Mouse (Mus musculus) stomach, embryonic 14.5 days (tissue): ENCODE measurements around the gene Mroh7. TPM values are rescaled to one million over a fixed set of nuclear protein-coding genes. Genes with fewer than 3 reads are reported as not detected.
"Not testable (repeated sequence)": the region's sequence is repeated elsewhere in the genome, so short reads cannot be mapped to it uniquely, and the experiment has no call there.

Experiments used
- ATAC-seq: fragments of 200-750 bp; cut with Nextera tagmentation; 2 replicates; pipeline ENCODE4 v1.8.0; 2017; ENCODE audit warnings: low read depth, moderate TSS enrichment; ENCODE audit not compliant: insufficient number of reproducible peaks, insufficient read depth, low FRiP score
- H3K27ac ChIP-seq: fragments of 300-500 bp; sonication (generic); 2 replicates; pipeline ENCODE4 v1.5.1; 2014; ENCODE audit warnings: mild to moderate bottlenecking, low read length, moderate library complexity, mixed read lengths
- H3K27me3 ChIP-seq: fragments of 300-500 bp; sonication (generic); 2 replicates; pipeline ENCODE4 v1.6.1; 2014; ENCODE audit warnings: low read length, control low read depth, mixed read lengths; ENCODE audit not compliant: control insufficient read depth, insufficient read depth
- H3K36me3 ChIP-seq: fragments of 300-500 bp; sonication (generic); 2 replicates; pipeline ENCODE4 v1.6.1; 2014; ENCODE audit warnings: mild to moderate bottlenecking, control low read depth, low read length, moderate library complexity, mixed read lengths; ENCODE audit not compliant: control insufficient read depth, insufficient read depth
- H3K4me1 ChIP-seq: fragments of 300-500 bp; sonication (generic); 2 replicates; pipeline ENCODE4 v1.6.1; 2014; ENCODE audit warnings: low read length, control low read depth, mixed read lengths; ENCODE audit not compliant: control insufficient read depth, insufficient read depth
- H3K4me2 ChIP-seq: fragments of 300-500 bp; sonication (generic); replicated peaks from 2 replicates; pipeline ENCODE4 v1.6.1; 2014; ENCODE audit warnings: low read depth, low read length, control low read depth
- H3K4me3 ChIP-seq: fragments of 300-500 bp; sonication (generic); 2 replicates; pipeline ENCODE4 v1.5.1; 2014; ENCODE audit warnings: low read depth, low read length, control low read depth
- H3K9ac ChIP-seq: fragments of 300-500 bp; sonication (generic); replicated peaks from 2 replicates; pipeline ENCODE4 v1.6.1; 2014; ENCODE audit warnings: low read depth, mild to moderate bottlenecking, control low read depth, low read length, moderate library complexity, mixed read lengths
- H3K9me3 ChIP-seq: fragments of 300-500 bp; sonication (generic); 2 replicates; pipeline ENCODE4 v1.6.1; 2016; ENCODE audit warnings: low read depth, low read length, control low read depth; ENCODE audit not compliant: control insufficient read depth
- WGBS: fragments of 180-500 bp; shearing (Covaris S2); extraction: QIAGEN DNeasy Blood & Tissue Kit; methylation state at CpG from one replicate; pipeline ENCODE4 v1.1.7; 2014; 5-methylcytosine and 5-hydroxymethylcytosine counted together
- polyA plus RNA-seq: library from polyadenylated mRNA; unstranded; fragments of >200 nt; fragmentation: Nextera tagmentation; extraction: Ambion mirVana; gene quantifications from 2 replicates; pipeline ENCODE4 v1.2.1, GENCODE M21; 2014

Mroh7 gene
- polyA plus RNA-seq, 1 experiment from 2014 or later: 0.10 TPM

DNA sequence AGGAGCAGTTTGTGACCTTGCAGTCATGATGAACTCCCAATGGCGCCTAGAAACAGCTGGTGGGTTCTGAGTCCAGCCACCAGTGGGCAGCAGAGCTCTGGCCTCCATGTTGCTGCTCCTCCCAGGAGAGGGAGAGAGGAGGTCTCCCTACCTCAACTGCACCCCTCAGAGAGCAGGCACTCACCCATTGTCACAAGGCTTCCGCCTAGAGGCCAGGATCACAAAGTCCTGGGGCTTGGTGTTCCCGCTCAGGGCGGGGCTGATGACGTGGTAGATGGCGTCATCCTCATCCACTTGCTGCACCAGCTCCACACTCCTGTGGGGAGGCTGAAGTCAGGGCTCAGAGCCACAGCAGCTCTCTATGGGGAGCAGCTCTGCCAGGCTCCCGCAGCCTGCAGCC, 19.0 kb upstream of the Mroh7 start:
- no peaks in the 10 kb centered on the region for H3K9me3 ChIP-seq
- 2% methylated on average over 7 of the region's 7 CpGs for WGBS
- H3K4me2 ChIP-seq: peak overlapping the region; percentile 25
- ATAC-seq: peak; percentile 86; the same call in 1 of the 2 replicates
- no peak overlapping the region for H3K4me3 ChIP-seq
- H3K9ac ChIP-seq: no peak overlapping the region
- H3K36me3 ChIP-seq: no peaks in the 10 kb centered on the region
- 0 out of 2 replicates have a peak, but pooled peaks cover 3% of the 10 kb centered on the region for H3K4me1 ChIP-seq
- no peaks in the 10 kb centered on the region for H3K27me3 ChIP-seq
- no peak overlapping the region for H3K27ac ChIP-seq

DNA sequence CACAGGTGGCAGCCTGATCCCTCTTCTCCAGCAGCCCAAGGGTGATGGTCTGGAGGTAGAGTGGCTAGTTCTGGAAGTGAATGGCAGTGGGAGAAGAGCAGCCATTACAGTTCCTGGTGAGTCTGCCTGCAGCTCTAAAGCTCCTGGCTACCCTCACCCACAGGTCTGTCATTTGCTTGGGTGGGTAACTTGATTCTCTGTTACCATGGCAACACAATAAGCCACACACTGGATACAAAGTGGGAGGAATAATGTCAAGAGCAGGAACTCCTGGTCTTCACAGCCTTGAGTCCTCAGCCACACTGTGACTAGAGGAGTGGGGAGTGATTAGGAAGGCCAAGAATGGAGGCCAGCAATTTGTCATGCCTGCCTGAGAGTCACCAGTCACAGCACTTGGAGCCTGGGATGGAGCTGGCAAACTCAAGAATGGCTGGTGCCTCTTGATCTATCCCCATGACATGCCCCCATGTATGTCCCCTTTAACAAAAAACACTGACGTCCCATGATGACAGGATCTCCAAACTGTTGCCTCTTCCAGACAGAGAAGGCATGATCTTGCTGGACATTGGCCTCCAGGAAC, 16.4 kb upstream of the Mroh7 start:
- Histone ChIP-seq H3K4me3 (no peak overlapping the region), H3K4me2 (no peak overlapping the region), H3K4me1 (0 out of 2 replicates have a peak, but pooled peaks cover 3% of the 10 kb centered on the region), H3K27ac (no peak overlapping the region), H3K27me3 (no peaks in the 10 kb centered on the region), H3K9me3 (no peaks in the 10 kb centered on the region), H3K36me3 (no peaks in the 10 kb centered on the region), H3K9ac (no peak overlapping the region)
- ATAC-seq: no peak
- 93% methylated on average over 1 of the region's 1 CpGs for WGBS

DNA sequence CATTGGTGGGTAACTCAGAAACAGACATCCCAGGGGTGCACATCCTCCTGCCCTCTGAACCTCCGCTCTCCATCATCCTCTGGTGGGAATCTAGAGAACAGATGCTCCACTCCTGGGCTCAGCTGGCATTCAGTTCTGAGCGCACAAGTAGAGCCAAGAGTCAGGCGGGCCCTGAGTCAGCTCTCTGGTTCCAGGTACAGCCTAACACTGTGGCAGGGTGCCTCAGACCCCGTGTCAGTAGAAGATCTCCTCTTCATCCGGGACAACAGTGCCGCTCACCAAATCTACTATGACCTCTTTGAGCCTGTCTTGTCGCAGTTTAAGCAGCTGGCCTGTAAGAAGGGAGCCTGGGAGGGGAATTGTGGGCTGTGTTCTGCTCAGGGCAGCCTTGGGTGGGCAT, 15.1 kb upstream of the Mroh7 start:
- 79% methylated on average over 7 of the region's 7 CpGs for WGBS
- Histone ChIP-seq H3K9ac (no peak overlapping the region), H3K9me3 (no peaks in the 10 kb centered on the region), H3K27ac (no peak overlapping the region), H3K4me2 (no peak overlapping the region), H3K27me3 (no peaks in the 10 kb centered on the region), H3K4me3 (no peak overlapping the region), H3K36me3 (no peaks in the 10 kb centered on the region), H3K4me1 (0 out of 2 replicates have a peak, but pooled peaks cover 3% of the 10 kb centered on the region)
- no peak for ATAC-seq

DNA sequence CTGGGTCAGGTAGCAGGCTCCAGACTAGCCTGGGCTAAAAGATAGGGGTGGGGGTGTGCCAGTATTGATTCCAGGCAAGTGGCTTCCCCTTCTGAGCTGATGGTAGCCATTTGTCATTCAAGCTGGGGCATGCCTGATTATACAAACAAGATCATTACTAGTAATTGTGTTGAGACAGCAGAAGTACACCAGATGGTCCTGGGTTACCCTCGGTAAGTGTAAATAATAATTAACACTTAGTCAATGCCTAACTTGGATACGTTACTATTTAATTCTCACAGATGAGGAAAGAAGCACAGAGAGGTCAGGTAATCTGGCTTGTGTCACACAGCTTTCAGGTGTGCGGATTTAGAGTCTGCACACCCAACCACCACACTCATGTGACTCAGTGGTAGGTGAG, 7.2 kb upstream of the Mroh7 start:
- WGBS: 58% methylated on average over 3 of the region's 3 CpGs
- no peak for ATAC-seq
- Histone ChIP-seq H3K9me3 (no peaks in the 10 kb centered on the region), H3K4me3 (no peak overlapping the region), H3K27me3 (no peaks in the 10 kb centered on the region), H3K9ac (no peak overlapping the region), H3K36me3 (no peaks in the 10 kb centered on the region), H3K4me2 (no peak overlapping the region), H3K27ac (no peak overlapping the region), H3K4me1 (peaks cover 8% of the 10 kb centered on the region; the same call in 1 of the 2 replicates)

DNA sequence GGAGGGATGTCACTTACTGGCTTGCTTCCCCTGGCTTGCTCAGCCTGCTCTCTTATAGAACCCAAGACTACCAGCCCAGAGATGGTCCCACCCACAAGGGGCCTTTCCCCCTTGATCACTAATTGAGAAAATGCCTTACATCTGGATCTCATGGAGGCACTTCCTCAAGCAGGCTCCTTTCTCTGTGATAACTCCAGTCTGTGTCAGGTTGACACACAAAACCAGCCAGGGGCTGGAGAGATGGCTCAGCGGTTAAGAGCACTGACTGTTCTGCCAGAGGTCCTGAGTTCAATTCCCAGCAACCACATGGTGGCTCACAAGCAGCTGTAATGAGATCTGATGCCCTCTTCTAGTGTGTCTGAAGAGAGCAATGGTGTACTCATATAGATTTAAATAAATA, 6.2 kb upstream of the Mroh7 start:
- H3K4me3 ChIP-seq, H3K4me1 ChIP-seq, H3K36me3 ChIP-seq, H3K4me2 ChIP-seq, H3K27ac ChIP-seq, H3K27me3 ChIP-seq, H3K9me3 ChIP-seq, ATAC-seq, H3K9ac ChIP-seq: not testable (repeated sequence)
- 89% methylated on average over 1 of the region's 1 CpGs for WGBS

DNA sequence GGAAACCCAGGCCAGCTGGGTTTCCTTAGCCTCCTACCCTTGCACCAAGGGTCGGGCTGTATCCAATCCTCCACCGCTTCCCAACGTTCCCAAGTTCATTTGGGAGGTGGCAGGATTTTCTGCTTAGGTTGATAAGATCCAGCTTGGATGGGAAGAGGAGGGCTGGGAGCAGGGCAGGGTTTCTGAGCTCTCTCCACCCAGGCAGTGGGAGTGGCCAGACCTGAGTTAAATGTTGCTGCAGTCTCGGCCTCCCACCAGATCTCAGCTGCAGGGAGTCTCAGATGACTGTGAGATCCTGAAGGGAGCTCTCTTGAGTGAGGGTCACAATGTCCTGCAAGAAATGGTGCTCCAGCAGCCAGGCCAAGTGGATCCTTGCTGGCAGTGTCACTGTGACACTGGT, 2.9 kb upstream of the Mroh7 start, which contains the start of gene Fam151a:
Gene Fam151a, plus strand, starts transcription at position 254 of the 400 bp plus-strand sequence.
- Histone ChIP-seq H3K4me1 (peaks cover 8% of the 10 kb centered on the region; the same call in 1 of the 2 replicates), H3K4me2 (no peak within 1 kb of the TSS), H3K9ac (no peak within 1 kb of the TSS), H3K36me3 (no peaks in the 10 kb centered on the region), H3K27me3 (no peaks in the 10 kb centered on the region), H3K27ac (0 out of 2 replicates have a peak within 1 kb of the TSS, but pooled peaks have one; percentile 40), H3K9me3 (no peaks in the 10 kb centered on the region), H3K4me3 (no peak within 1 kb of the TSS)
- 21% methylated on average over 4 of the region's 4 CpGs for WGBS
- peak; percentile 71 for ATAC-seq

DNA sequence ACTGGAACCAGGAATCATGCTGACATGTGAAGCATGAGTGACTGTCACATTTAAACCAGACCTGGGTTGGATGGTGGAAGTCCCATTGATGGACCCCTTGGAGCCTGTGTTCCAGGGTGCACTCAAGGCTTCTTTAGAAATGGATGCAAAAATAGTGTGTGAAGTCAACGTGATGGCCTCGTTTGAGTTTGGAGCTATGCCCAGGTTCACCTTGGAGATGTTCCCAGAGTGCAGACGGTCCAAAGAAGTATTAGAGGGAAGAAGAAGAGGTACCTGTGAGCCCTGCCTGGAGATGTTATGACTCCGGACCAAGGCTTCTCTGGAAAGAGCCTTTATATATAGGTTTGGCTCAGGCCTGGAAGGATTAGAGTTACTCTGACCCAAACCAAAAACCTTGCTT, 10.1 kb downstream of the Mroh7 start:
- Histone ChIP-seq H3K27me3 (no peaks in the 10 kb centered on the region), H3K9ac (no peak overlapping the region), H3K36me3 (no peaks in the 10 kb centered on the region), H3K4me3 (no peak overlapping the region), H3K27ac (no peak overlapping the region), H3K4me1 (no peaks in the 10 kb centered on the region), H3K9me3 (no peaks in the 10 kb centered on the region), H3K4me2 (no peak overlapping the region)
- ATAC-seq: no peak
- 84% methylated on average over 4 of the region's 4 CpGs for WGBS

DNA sequence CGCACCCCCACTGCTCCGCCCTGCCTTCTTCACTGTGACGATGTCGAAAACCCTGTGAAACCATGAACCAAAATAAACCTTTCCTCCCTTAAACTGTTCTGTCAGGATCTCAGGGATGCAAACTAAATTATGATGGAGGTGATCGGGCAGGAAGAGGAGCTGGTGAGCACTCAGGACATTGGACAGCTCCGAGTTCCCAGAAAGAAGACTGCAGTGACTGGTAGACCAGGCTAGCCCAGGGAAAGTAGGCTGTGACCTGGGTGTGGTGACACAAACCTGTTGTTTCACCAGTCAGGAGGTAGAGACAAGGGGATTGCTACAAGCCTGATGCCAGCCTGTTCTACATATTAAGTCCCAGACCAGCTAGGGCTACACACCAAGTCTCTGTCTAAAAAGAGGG, 17.1 kb downstream of the Mroh7 start:
- no peaks in the 10 kb centered on the region for H3K27me3 ChIP-seq
- H3K9ac ChIP-seq: no peak overlapping the region
- H3K4me3 ChIP-seq: no peak overlapping the region
- no peaks in the 10 kb centered on the region for H3K36me3 ChIP-seq
- whole genome bisulfite sequencing: 86% methylated on average over 6 of the region's 6 CpGs
- no peaks in the 10 kb centered on the region for H3K4me1 ChIP-seq
- H3K9me3 ChIP-seq: no peaks in the 10 kb centered on the region
- no peak overlapping the region for H3K27ac ChIP-seq
- H3K4me2 ChIP-seq: no peak overlapping the region
- no peak for ATAC-seq

DNA sequence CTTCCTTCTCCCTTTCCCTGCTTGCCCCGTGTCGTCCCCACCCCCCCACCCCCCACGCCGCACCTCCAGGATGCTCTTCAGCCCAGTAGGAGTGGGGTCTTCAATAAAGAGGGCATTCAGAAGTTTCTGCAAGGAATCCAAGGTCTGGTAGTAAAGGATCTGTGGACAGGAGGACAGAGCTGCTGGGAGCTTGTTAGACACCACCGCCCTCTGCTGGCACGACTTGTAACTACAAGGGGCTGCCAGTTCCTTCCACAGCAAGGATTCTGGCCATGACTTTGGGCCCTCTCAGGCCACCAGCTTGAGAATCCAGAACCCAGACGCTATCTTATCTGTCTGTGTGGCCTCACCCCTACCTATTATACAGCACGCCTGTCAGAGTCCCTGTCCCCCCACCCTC, 22.3 kb downstream of the Mroh7 start:
- no peak overlapping the region for H3K27ac ChIP-seq
- H3K4me3 ChIP-seq: no peak overlapping the region
- ATAC-seq: peak; percentile 44; the same call in 1 of the 2 replicates
- H3K4me1 ChIP-seq: peaks cover 14% of the 10 kb centered on the region; the same call in 1 of the 2 replicates
- H3K9me3 ChIP-seq: no peaks in the 10 kb centered on the region
- no peak overlapping the region; the same call in 1 of the 2 replicates for H3K9ac ChIP-seq
- WGBS: under 1% methylated on average over 8 of the region's 8 CpGs
- no peaks in the 10 kb centered on the region for H3K27me3 ChIP-seq
- peak overlapping the region; percentile 19; the same call in 1 of the 2 replicates for H3K4me2 ChIP-seq
- no peaks in the 10 kb centered on the region for H3K36me3 ChIP-seq
